Mouse (Mus musculus) lung, postnatal 0 days (tissue): ENCODE results near the gene Lingo3. TPM values are rescaled to one million over a fixed set of nuclear protein-coding genes. Genes with fewer than 3 reads are reported as not detected.

Experiments used
- ATAC-seq: fragments of 200-750 bp; cut with Nextera tagmentation; 2 replicates; pipeline ENCODE4 v1.8.0; 2017; ENCODE audit warnings: moderate library complexity
- DNase-seq: peaks from one replicate; pipeline ENCODE4 v3.0.0-alpha.2; 2016; ENCODE audit warnings: low spot score
- H3K27ac ChIP-seq: fragments of 300-500 bp; sonication (generic); 2 replicates; pipeline ENCODE4 v1.5.1; 2014; ENCODE audit warnings: antibody characterized with exemption, mild to moderate bottlenecking, low read length, mixed read lengths
- H3K27me3 ChIP-seq: fragments of 300-500 bp; sonication (generic); replicated peaks from 2 replicates; pipeline ENCODE4 v1.6.1; 2014; ENCODE audit warnings: low read length, mixed read lengths; ENCODE audit not compliant: insufficient read depth
- H3K36me3 ChIP-seq: fragments of 300-500 bp; sonication (generic); 2 replicates; pipeline ENCODE4 v1.6.1; 2014; ENCODE audit warnings: low read length, mixed read lengths; ENCODE audit not compliant: insufficient read depth
- H3K4me1 ChIP-seq: fragments of 300-500 bp; sonication (generic); 2 replicates; pipeline ENCODE4 v1.6.1; 2014; ENCODE audit warnings: antibody characterized with exemption, low read depth, low read length, mixed read lengths; ENCODE audit not compliant: insufficient read depth
- H3K4me2 ChIP-seq: fragments of 300-500 bp; sonication (generic); replicated peaks from 2 replicates; pipeline ENCODE4 v1.6.1; 2014; ENCODE audit warnings: low read depth, mild to moderate bottlenecking, low read length, moderate library complexity, mixed read lengths
- H3K4me3 ChIP-seq: fragments of 300-500 bp; sonication (generic); 2 replicates; pipeline ENCODE4 v1.5.1; 2014; ENCODE audit warnings: low read depth, low read length
- H3K9ac ChIP-seq: fragments of 300-500 bp; sonication (generic); replicated peaks from 2 replicates; pipeline ENCODE4 v1.6.1; 2014; ENCODE audit warnings: low read depth, mild to moderate bottlenecking
- H3K9me3 ChIP-seq: fragments of 300-500 bp; sonication (generic); 2 replicates; pipeline ENCODE4 v1.6.1; 2016; ENCODE audit warnings: low read length, mixed read lengths
- CTCF ChIP-seq: IDR thresholded peaks from 2 replicates; pipeline ENCODE4 v1.5.1; 2016; ENCODE audit warnings: antibody characterized with exemption, mild to moderate bottlenecking
- EP300 ChIP-seq: IDR thresholded peaks from 2 replicates; pipeline ENCODE4 v1.6.1; 2016; ENCODE audit warnings: antibody characterized with exemption, mild to moderate bottlenecking, control low read depth
- WGBS: fragments of 180-500 bp; shearing (Covaris S2); extraction: QIAGEN DNeasy Blood & Tissue Kit; methylation state at CpG from one replicate; pipeline ENCODE4 v1.1.7; 2014; 5-methylcytosine and 5-hydroxymethylcytosine counted together
- polyA plus RNA-seq: library from polyadenylated mRNA; unstranded; fragments of >200 nt; fragmentation: Nextera tagmentation; extraction: Ambion mirVana; gene quantifications from 2 replicates; pipeline ENCODE4 v1.2.1, GENCODE M21; 2015

Gene Lingo3
- polyA plus RNA-seq, 1 experiment from 2014 or later: not detected

- H3K4me3 ChIP-seq: no peak overlapping the region
- no peak for DNase-seq
- no peaks in the 10 kb centered on the region for H3K36me3 ChIP-seq
- 48% methylated on average over 5 of the region's 5 CpGs for WGBS
- peaks cover 13% of the 10 kb centered on the region for H3K4me1 ChIP-seq
- no peak for TF ChIP-seq CTCF
- no peak for TF ChIP-seq EP300
- H3K27me3 ChIP-seq: peaks cover 19% of the 10 kb centered on the region; the same call in 1 of the 2 replicates
- H3K27ac ChIP-seq: no peak overlapping the region
- H3K9me3 ChIP-seq: no peaks in the 10 kb centered on the region
- no peak overlapping the region for H3K9ac ChIP-seq
- ATAC-seq: no peak
- H3K4me2 ChIP-seq: no peak overlapping the region
Measured at GRCm38 (mm10) chr10:80812391-80813041, 31.3 kb downstream of the Lingo3 start.

DNA sequence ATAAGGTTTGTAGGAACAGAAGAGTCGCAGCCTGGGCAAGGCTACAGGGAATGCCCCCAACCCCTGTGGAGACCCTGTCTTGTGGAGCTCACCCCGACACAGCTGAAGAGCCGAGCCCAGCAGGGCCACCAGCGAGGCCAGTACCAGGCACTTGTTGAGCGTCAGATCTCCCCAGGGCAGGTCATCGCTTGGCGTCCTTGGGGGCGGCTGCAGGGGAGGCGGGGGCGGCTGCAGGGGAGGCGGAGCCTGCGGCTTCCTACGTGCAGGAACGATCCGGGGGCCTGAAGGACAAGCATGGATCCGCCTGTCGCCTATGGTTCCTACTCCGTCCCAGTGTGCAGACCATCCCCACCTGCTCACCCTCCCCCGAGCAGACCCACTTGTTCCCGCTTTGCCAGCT, 33.8 kb downstream of the Lingo3 start:
- no peak for DNase-seq
- no peaks in the 10 kb centered on the region for H3K36me3 ChIP-seq
- ATAC-seq: no peak
- H3K27ac ChIP-seq: no peak overlapping the region
- H3K9ac ChIP-seq: no peak overlapping the region
- no peaks in the 10 kb centered on the region for H3K9me3 ChIP-seq
- no peak overlapping the region for H3K4me3 ChIP-seq
- WGBS: 9% methylated on average over 18 of the region's 20 CpGs
- H3K4me2 ChIP-seq: no peak overlapping the region
- H3K27me3 ChIP-seq: peaks cover 19% of the 10 kb centered on the region; the same call in 1 of the 2 replicates
- TF ChIP-seq CTCF (no peak), EP300 (no peak)
- peaks cover 14% of the 10 kb centered on the region for H3K4me1 ChIP-seq

- H3K36me3 ChIP-seq: no peaks in the 10 kb centered on the region
- 7% methylated on average over 18 of the region's 18 CpGs for WGBS
- DNase-seq (no peak), ATAC-seq (no peak)
- no peaks in the 10 kb centered on the region for H3K9me3 ChIP-seq
- no peak overlapping the region for H3K4me3 ChIP-seq
- H3K9ac ChIP-seq: no peak overlapping the region
- H3K27me3 ChIP-seq: peaks cover 19% of the 10 kb centered on the region; the same call in 1 of the 2 replicates
- no peak for TF ChIP-seq EP300
- TF ChIP-seq CTCF: no peak
- peaks cover 14% of the 10 kb centered on the region for H3K4me1 ChIP-seq
- H3K4me2 ChIP-seq: peak overlapping the region; percentile 17; the same call in 1 of the 2 replicates
- no peak overlapping the region for H3K27ac ChIP-seq
Measured at GRCm38 (mm10) chr10:80808985-80809632, 34.7 kb downstream of the Lingo3 start.

GRCm38 (mm10) chr10:80808099-80808984, 35.5 kb downstream of the Lingo3 start:
- ATAC-seq (no peak), DNase-seq (no peak)
- Histone ChIP-seq H3K27me3 (peaks cover 19% of the 10 kb centered on the region; the same call in 1 of the 2 replicates), H3K27ac (no peak overlapping the region), H3K9me3 (no peaks in the 10 kb centered on the region), H3K4me1 (peaks cover 14% of the 10 kb centered on the region), H3K4me3 (no peak overlapping the region), H3K4me2 (peak overlapping the region; percentile 17; the same call in 1 of the 2 replicates), H3K9ac (no peak overlapping the region), H3K36me3 (no peaks in the 10 kb centered on the region)
- no peak for TF ChIP-seq EP300
- TF ChIP-seq CTCF: no peak
- WGBS: 23% methylated on average over 40 of the region's 40 CpGs

DNA sequence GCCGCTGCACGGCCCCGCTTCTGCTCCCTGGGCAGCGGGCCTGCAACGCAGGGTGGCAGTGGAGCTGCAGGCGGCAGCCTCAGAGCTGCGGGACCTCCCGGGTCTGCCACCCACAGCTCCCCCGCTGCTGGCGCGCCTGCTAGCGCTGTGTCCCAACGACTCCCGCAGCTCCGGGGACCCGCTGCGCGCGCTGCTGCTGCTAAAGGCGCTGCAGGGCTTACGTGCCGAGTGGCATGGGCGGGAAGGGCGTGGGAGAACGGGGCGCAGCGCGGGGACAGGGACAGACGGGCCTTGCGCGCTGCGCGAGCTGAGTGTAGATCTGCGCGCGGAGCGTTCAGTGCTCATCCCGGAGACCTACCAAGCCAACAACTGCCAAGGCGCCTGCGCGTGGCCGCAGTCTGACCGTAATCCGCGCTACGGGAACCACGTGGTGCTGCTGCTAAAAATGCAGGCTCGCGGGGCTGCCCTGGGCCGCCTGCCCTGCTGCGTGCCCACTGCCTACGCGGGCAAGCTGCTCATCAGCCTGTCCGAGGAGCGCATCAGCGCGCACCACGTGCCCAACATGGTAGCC, 36.7 kb downstream of the Lingo3 start:
- DNase-seq (peak; percentile 65), ATAC-seq (peak; percentile 69)
- Histone ChIP-seq H3K4me1 (peaks cover 14% of the 10 kb centered on the region), H3K36me3 (0 out of 2 replicates have a peak, but pooled peaks cover 3% of the 10 kb centered on the region), H3K9ac (no peak overlapping the region; the same call in 1 of the 2 replicates), H3K4me2 (peak overlapping the region; percentile 91), H3K27me3 (peaks cover 19% of the 10 kb centered on the region; the same call in 1 of the 2 replicates), H3K9me3 (no peaks in the 10 kb centered on the region), H3K4me3 (peak overlapping the region; percentile 39), H3K27ac (no peak overlapping the region)
- no peak for TF ChIP-seq EP300
- TF ChIP-seq CTCF: 0 out of 2 replicates have a peak, but pooled peaks have one; percentile 3
- 2% methylated on average over 50 of the region's 58 CpGs for WGBS
